Mouse (Mus musculus) limb, embryonic 15.5 days (tissue): ENCODE measurements around the gene Tmem135. TPM values are rescaled to one million over a fixed set of nuclear protein-coding genes. Genes with fewer than 3 reads are reported as not detected.
"Not testable (repeated sequence)": the region's sequence is repeated elsewhere in the genome, so short reads cannot be mapped to it uniquely, and the experiment has no call there.

Source experiments
- ATAC-seq: fragments of 200-750 bp; cut with Nextera tagmentation; 2 replicates; pipeline ENCODE4 v1.8.0; 2017; ENCODE audit warnings: low read depth, moderate TSS enrichment; ENCODE audit not compliant: insufficient number of reproducible peaks, low FRiP score, low TSS enrichment
- H3K27ac ChIP-seq: fragments of 300-500 bp; sonication (generic); 2 replicates; pipeline ENCODE4 v1.5.1; 2015; ENCODE audit warnings: moderate library complexity, mild to moderate bottlenecking, inconsistent platforms
- H3K27me3 ChIP-seq: fragments of 300-500 bp; sonication (generic); 2 replicates; pipeline ENCODE4 v1.6.1; 2015; ENCODE audit warnings: inconsistent platforms
- H3K36me3 ChIP-seq: fragments of 300-500 bp; sonication (generic); 2 replicates; pipeline ENCODE4 v1.6.1; 2015; ENCODE audit warnings: inconsistent platforms
- H3K4me1 ChIP-seq: fragments of 300-500 bp; sonication (generic); 2 replicates; pipeline ENCODE4 v1.6.1; 2015; ENCODE audit warnings: inconsistent platforms
- H3K4me2 ChIP-seq: fragments of 300-500 bp; sonication (generic); 2 replicates; pipeline ENCODE4 v1.6.1; 2015; ENCODE audit warnings: mild to moderate bottlenecking, inconsistent platforms
- H3K4me3 ChIP-seq: fragments of 300-500 bp; sonication (generic); 2 replicates; pipeline ENCODE4 v1.5.1; 2015; ENCODE audit warnings: mild to moderate bottlenecking, inconsistent platforms
- H3K9ac ChIP-seq: fragments of 300-500 bp; sonication (generic); 2 replicates; pipeline ENCODE4 v1.6.1; 2015; ENCODE audit warnings: inconsistent platforms
- H3K9me3 ChIP-seq: fragments of 300-500 bp; sonication (generic); 2 replicates; pipeline ENCODE4 v1.6.1; 2016; ENCODE audit warnings: inconsistent platforms
- WGBS: fragments of 180-500 bp; shearing (Covaris S2); methylation state at CpG from one replicate; pipeline ENCODE4 v1.1.7; 2015; 5-methylcytosine and 5-hydroxymethylcytosine counted together
- polyA plus RNA-seq: library from polyadenylated mRNA; unstranded; fragments of >200 nt; fragmentation: Nextera tagmentation; extraction: Ambion mirVana; gene quantifications from 2 replicates; pipeline ENCODE4 v1.2.1, GENCODE M21; 2015

Gene Tmem135
- polyA plus RNA-seq, 1 experiment from 2014 or later, result 19.4 TPM

- Histone ChIP-seq H3K4me1 (no peaks in the 10 kb centered on the region), H3K27ac (no peak overlapping the region), H3K36me3 (peaks cover 7% of the 10 kb centered on the region; the same call in 1 of the 2 replicates), H3K4me2 (no peak overlapping the region), H3K27me3 (no peaks in the 10 kb centered on the region), H3K9ac (no peak overlapping the region), H3K9me3 (no peaks in the 10 kb centered on the region), H3K4me3 (no peak overlapping the region)
- no peak for ATAC-seq
- WGBS, result 86% methylated on average over 6 of the region's 6 CpGs
Measured at GRCm38 (mm10) chr7:89306831-89307230, 97.2 kb downstream of the Tmem135 start.

DNA sequence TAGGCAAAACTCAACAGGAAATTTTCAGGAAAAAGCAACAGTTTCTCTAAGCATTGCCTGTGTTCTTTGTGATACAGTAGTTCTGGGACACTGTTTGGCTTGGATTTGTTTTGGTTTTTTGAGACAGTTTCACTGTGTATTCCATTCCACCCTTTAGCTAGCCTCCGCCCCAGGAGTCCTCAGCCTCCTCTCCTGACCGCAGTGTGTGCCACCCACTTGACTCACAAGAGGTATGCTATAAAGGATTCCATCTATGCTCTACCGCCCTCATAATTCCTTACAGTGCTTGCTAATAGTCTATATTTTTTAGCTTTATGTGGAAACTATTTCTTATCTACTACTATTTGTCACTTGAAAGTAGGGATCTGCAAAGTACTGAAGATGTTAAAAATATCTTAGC is 99.1 kb downstream of the Tmem135 start:
- no peak overlapping the region for H3K27ac ChIP-seq
- no peaks in the 10 kb centered on the region for H3K9me3 ChIP-seq
- no peak overlapping the region for H3K4me3 ChIP-seq
- H3K4me1 ChIP-seq, result no peaks in the 10 kb centered on the region
- H3K27me3 ChIP-seq, result no peaks in the 10 kb centered on the region
- no peak for ATAC-seq
- H3K36me3 ChIP-seq, result peaks cover 14% of the 10 kb centered on the region; the same call in 1 of the 2 replicates
- H3K4me2 ChIP-seq, result no peak overlapping the region
- no peak overlapping the region for H3K9ac ChIP-seq
- 82% methylated on average over 3 of the region's 3 CpGs for whole genome bisulfite sequencing

- no peak for ATAC-seq
- Histone ChIP-seq H3K27ac (no peak overlapping the region), H3K27me3 (no peaks in the 10 kb centered on the region), H3K4me3 (no peak overlapping the region), H3K36me3 (peaks cover 18% of the 10 kb centered on the region; the same call in 1 of the 2 replicates), H3K9me3 (no peaks in the 10 kb centered on the region), H3K4me2 (no peak overlapping the region), H3K9ac (no peak overlapping the region), H3K4me1 (no peaks in the 10 kb centered on the region)
- WGBS, result 87% methylated on average over 1 of the region's 1 CpGs
Measured at GRCm38 (mm10) chr7:89303765-89304164, 100.3 kb downstream of the Tmem135 start.

DNA sequence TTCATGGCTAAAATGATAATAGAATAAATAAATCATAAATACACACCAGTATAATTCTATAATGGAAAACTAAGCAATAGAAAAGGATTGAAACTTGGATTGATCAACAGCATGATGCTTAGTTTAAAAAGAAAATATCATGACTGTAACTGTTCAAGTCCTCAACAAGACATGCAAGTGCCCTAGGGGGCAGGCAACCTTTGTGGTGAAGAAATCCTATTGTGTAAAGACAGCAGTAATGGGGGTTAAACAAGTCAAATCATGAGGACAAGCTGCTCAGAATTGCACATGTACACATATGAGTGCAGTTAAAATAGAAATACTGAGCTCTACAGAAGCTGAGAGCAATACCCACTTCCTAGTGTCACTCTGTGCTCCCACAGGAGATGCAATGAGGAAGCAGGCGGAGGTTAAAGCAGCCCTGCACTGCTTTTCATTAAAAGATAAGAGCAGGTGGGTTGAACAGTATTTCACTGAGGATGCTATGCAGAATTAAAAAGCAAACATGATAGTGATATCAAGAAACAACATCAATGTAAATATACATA is 105.0 kb downstream of the Tmem135 start:
- H3K9me3 ChIP-seq, result no peaks in the 10 kb centered on the region
- H3K9ac ChIP-seq, result no peak overlapping the region
- peaks cover 14% of the 10 kb centered on the region; the same call in 1 of the 2 replicates for H3K36me3 ChIP-seq
- no peak overlapping the region for H3K4me2 ChIP-seq
- no peak overlapping the region for H3K4me3 ChIP-seq
- H3K27me3 ChIP-seq, result no peaks in the 10 kb centered on the region
- no peaks in the 10 kb centered on the region for H3K4me1 ChIP-seq
- no peak for ATAC-seq
- 87% methylated on average over 1 of the region's 1 CpGs for WGBS
- H3K27ac ChIP-seq, result no peak overlapping the region

- Histone ChIP-seq H3K27ac (no peak overlapping the region), H3K27me3 (no peaks in the 10 kb centered on the region), H3K9ac (no peak overlapping the region), H3K4me2 (no peak overlapping the region), H3K9me3 (no peaks in the 10 kb centered on the region), H3K4me3 (no peak overlapping the region), H3K4me1 (no peaks in the 10 kb centered on the region), H3K36me3 (peaks cover 10% of the 10 kb centered on the region; the same call in 1 of the 2 replicates)
- WGBS, result 75% methylated on average over 1 of the region's 1 CpGs
- no peak for ATAC-seq
Measured at GRCm38 (mm10) chr7:89296941-89297340, 107.1 kb downstream of the Tmem135 start.

DNA sequence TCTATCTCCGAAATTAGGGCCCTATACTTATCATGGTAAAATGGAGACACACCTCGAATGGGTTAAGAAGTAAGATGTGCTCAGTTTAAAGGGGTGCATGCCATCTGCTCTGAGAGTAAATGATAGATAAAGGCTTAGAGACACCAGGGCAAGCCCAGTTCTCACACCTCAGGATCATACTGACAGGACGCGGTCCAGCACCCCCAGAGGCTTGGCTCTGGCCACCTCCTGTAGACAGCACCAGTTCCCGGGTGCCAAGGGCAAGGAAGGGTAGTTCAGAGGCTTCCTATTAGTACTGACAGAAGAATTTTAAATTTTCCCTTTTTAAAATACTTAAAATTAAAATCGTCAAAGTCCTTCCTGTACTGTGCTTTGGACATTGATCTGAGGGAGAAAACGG is 121.4 kb downstream of the Tmem135 start:
- H3K27me3 ChIP-seq, result no peaks in the 10 kb centered on the region
- ATAC-seq, result no peak
- H3K9ac ChIP-seq, result no peak overlapping the region
- peaks cover 3% of the 10 kb centered on the region for H3K36me3 ChIP-seq
- no peak overlapping the region for H3K4me2 ChIP-seq
- H3K9me3 ChIP-seq, result no peaks in the 10 kb centered on the region
- H3K4me1 ChIP-seq, result no peaks in the 10 kb centered on the region
- no peak overlapping the region for H3K4me3 ChIP-seq
- H3K27ac ChIP-seq, result no peak overlapping the region
- 85% methylated on average over 7 of the region's 7 CpGs for WGBS

DNA sequence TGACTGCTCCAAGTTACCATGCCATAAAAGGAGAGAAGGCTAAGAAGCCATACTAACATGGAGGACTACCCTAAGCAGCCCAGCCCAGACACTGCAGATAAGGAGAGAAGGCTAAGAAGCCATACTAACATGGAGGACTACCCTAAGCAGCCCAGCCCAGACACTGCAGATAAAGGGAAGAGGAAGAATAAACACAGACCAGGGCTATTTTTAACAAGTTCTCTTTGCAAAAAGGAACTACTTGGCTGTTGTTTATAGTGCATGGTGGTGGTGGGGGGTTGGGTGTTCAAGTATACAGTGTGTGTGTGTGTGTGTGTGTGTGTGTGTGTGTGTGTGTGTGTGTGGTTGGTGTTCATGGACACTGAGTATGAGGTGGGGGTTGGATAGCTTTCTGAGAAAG is 133.6 kb downstream of the Tmem135 start:
- not testable (repeated sequence) for H3K9ac ChIP-seq, H3K9me3 ChIP-seq, H3K27ac ChIP-seq, H3K4me1 ChIP-seq, H3K36me3 ChIP-seq, ATAC-seq, H3K4me3 ChIP-seq, H3K4me2 ChIP-seq, H3K27me3 ChIP-seq

- Histone ChIP-seq H3K9ac (no peak overlapping the region), H3K9me3 (no peaks in the 10 kb centered on the region), H3K4me2 (no peak overlapping the region), H3K4me3 (no peak overlapping the region), H3K4me1 (no peaks in the 10 kb centered on the region), H3K36me3 (peaks cover 4% of the 10 kb centered on the region), H3K27me3 (no peaks in the 10 kb centered on the region), H3K27ac (no peak overlapping the region)
- ATAC-seq, result no peak
- 87% methylated on average over 6 of the region's 6 CpGs for WGBS
Measured at GRCm38 (mm10) chr7:89269826-89270225, 134.2 kb downstream of the Tmem135 start.

GRCm38 (mm10) chr7:89267542-89267941 is 136.5 kb downstream of the Tmem135 start:
- no peak overlapping the region for H3K9ac ChIP-seq
- H3K27me3 ChIP-seq, result no peaks in the 10 kb centered on the region
- H3K4me3 ChIP-seq, result no peak overlapping the region
- H3K9me3 ChIP-seq, result no peaks in the 10 kb centered on the region
- H3K4me1 ChIP-seq, result no peaks in the 10 kb centered on the region
- H3K4me2 ChIP-seq, result no peak overlapping the region
- peaks cover under 1% of the 10 kb centered on the region; the same call in 1 of the 2 replicates for H3K36me3 ChIP-seq
- ATAC-seq, result no peak
- H3K27ac ChIP-seq, result no peak overlapping the region
- 40% methylated on average over 1 of the region's 1 CpGs for WGBS

GRCm38 (mm10) chr7:89266017-89266760 is 137.8 kb downstream of the Tmem135 start:
- H3K9ac ChIP-seq, result no peak overlapping the region
- no peaks in the 10 kb centered on the region for H3K27me3 ChIP-seq
- no peak overlapping the region for H3K4me2 ChIP-seq
- H3K36me3 ChIP-seq, result no peaks in the 10 kb centered on the region
- no peak overlapping the region for H3K27ac ChIP-seq
- H3K4me3 ChIP-seq, result no peak overlapping the region
- ATAC-seq, result no peak
- no peaks in the 10 kb centered on the region for H3K9me3 ChIP-seq
- WGBS, result 81% methylated on average over 7 of the region's 7 CpGs
- no peaks in the 10 kb centered on the region for H3K4me1 ChIP-seq

DNA sequence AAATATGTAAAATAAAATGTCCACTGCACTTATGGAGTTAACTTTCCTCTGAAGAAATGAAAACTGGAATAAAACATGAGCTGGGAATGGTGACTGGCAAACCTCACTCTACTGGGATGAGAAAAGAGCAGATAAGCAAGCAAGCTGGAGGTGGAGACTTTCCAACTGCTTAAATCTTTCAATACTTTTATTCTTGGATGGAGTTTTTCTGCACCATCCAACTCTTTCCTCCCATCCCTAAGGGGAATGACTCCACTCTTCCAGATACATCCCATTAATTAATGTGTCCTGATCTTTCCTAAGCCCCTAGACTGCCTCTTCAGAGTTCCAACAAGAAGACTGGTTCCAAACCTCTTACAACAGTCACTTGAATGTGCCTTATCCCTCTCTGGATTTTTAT is 143.1 kb downstream of the Tmem135 start:
- Histone ChIP-seq H3K27ac (no peak overlapping the region), H3K4me1 (no peaks in the 10 kb centered on the region), H3K9ac (no peak overlapping the region), H3K27me3 (no peaks in the 10 kb centered on the region), H3K9me3 (no peaks in the 10 kb centered on the region), H3K4me3 (no peak overlapping the region), H3K4me2 (no peak overlapping the region), H3K36me3 (no peaks in the 10 kb centered on the region)
- ATAC-seq, result no peak

- ATAC-seq, result no peak
- WGBS, result 34% methylated on average over 2 of the region's 2 CpGs
- Histone ChIP-seq H3K9ac (no peak overlapping the region), H3K4me3 (no peak overlapping the region), H3K27me3 (no peaks in the 10 kb centered on the region), H3K9me3 (no peaks in the 10 kb centered on the region), H3K4me1 (no peaks in the 10 kb centered on the region), H3K4me2 (no peak overlapping the region), H3K36me3 (no peaks in the 10 kb centered on the region), H3K27ac (no peak overlapping the region)
Measured at GRCm38 (mm10) chr7:89258832-89259231, 145.2 kb downstream of the Tmem135 start.
